Mouse (Mus musculus) embryonic facial prominence, embryonic 14.5 days (tissue): ENCODE data around the gene Rarres1. TPM values are rescaled to one million over a fixed set of nuclear protein-coding genes. Genes with fewer than 3 reads are reported as not detected.

Experiments used
- ATAC-seq: fragments of 200-750 bp; cut with Nextera tagmentation; 2 replicates; pipeline ENCODE4 v1.8.0; 2017; ENCODE audit warnings: low read depth, moderate number of reproducible peaks, moderate TSS enrichment
- DNase-seq: peaks from one replicate; pipeline ENCODE4 v3.0.0-alpha.2; 2015; ENCODE audit warnings: low spot score
- H3K27ac ChIP-seq: fragments of 300-500 bp; sonication (generic); replicated peaks from 2 replicates; pipeline ENCODE4 v1.5.1; 2014; ENCODE audit warnings: low read depth, mild to moderate bottlenecking, low read length, moderate library complexity
- H3K27me3 ChIP-seq: fragments of 300-500 bp; sonication (generic); replicated peaks from 2 replicates; pipeline ENCODE4 v1.6.1; 2014; ENCODE audit warnings: low read length; ENCODE audit not compliant: control insufficient read depth, insufficient read depth
- H3K36me3 ChIP-seq: fragments of 300-500 bp; sonication (generic); 2 replicates; pipeline ENCODE4 v1.6.1; 2014; ENCODE audit warnings: low read length, mixed read lengths; ENCODE audit not compliant: control insufficient read depth, insufficient read depth
- H3K4me1 ChIP-seq: fragments of 300-500 bp; sonication (generic); 2 replicates; pipeline ENCODE4 v1.6.1; 2014; ENCODE audit warnings: antibody characterized with exemption, low read length; ENCODE audit not compliant: control insufficient read depth, insufficient read depth
- H3K4me2 ChIP-seq: fragments of 300-500 bp; sonication (generic); 2 replicates; pipeline ENCODE4 v1.6.1; 2014; ENCODE audit warnings: low read depth, mild to moderate bottlenecking, low read length, moderate library complexity, mixed read lengths
- H3K4me3 ChIP-seq: fragments of 300-500 bp; sonication (generic); 2 replicates; pipeline ENCODE4 v1.5.1; 2014; ENCODE audit warnings: low read depth, mild to moderate bottlenecking, low read length
- H3K9ac ChIP-seq: fragments of 300-500 bp; sonication (generic); 2 replicates; pipeline ENCODE4 v1.6.1; 2014; ENCODE audit warnings: low read depth, mild to moderate bottlenecking, low read length, moderate library complexity, mixed read lengths
- H3K9me3 ChIP-seq: fragments of 300-500 bp; sonication (generic); 2 replicates; pipeline ENCODE4 v1.6.1; 2016; ENCODE audit warnings: low read length; ENCODE audit not compliant: control insufficient read depth
- WGBS: fragments of 180-500 bp; shearing (Covaris S2); extraction: QIAGEN DNeasy Blood & Tissue Kit; methylation state at CpG from one replicate; pipeline ENCODE4 v1.1.7; 2014; 5-methylcytosine and 5-hydroxymethylcytosine counted together
- polyA plus RNA-seq: library from polyadenylated mRNA; unstranded; fragments of >200 nt; fragmentation: Nextera tagmentation; extraction: Ambion mirVana; gene quantifications from 2 replicates; pipeline ENCODE4 v1.2.1, GENCODE M21; 2014

The Rarres1 gene
- polyA plus RNA-seq, 1 experiment from 2014 or later, result 5.6 TPM

DNA sequence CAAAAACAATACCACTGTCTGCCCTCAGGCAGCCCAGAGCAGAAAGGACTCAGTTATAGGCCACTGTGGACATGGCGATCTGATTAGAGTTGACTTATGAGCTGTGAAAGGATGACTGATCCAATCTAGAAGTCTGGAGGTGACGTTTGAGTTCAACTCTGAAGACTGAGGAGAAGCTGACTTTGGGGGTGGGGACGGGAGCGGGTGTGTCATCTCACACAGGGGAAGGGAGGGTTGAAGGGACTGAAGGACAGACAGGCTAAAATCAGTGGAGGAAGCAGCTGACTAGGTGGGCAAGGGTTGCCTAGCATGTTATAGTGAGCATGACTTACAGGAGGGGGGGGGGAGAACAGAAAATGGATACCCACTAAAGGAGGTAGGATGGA lies 15.9 kb downstream of the Rarres1 start:
- Histone ChIP-seq H3K36me3 (no peaks in the 10 kb centered on the region), H3K4me3 (no peak overlapping the region), H3K27me3 (no peaks in the 10 kb centered on the region), H3K4me1 (no peaks in the 10 kb centered on the region), H3K27ac (no peak overlapping the region), H3K9ac (no peak overlapping the region), H3K4me2 (no peak overlapping the region), H3K9me3 (no peaks in the 10 kb centered on the region)
- 92% methylated on average over 4 of the region's 4 CpGs for WGBS
- DNase-seq (no peak), ATAC-seq (no peak)

DNA sequence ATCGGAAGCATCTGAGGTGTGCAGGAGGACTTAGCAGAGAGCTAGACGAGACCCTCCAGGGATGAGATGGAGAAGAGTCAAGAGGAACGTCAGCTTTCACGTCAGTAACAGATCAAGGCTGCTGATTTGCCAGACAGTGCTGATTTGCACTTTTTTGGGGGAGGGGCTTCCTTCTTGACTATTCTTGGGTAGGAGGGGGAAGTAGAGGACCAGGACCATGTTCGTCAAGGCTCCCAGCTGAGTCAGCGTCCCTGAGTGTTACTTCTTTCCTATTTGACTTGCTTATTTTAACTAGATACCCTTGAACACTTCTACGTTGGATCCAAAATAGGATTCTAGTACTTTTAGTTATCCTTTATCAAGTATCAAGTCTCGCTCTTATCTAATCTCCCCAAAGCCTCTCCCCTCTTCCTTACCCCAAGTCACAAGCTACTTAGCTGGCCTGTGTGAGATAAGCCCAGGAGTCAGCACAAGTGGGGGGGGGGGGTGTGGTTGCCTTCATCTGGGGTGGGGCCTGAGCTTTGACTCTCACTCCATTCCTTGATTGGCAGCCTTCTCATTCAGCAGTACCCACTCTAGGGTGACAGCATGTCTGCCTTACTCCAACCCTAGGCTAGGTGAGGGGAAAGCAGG lies 16.4 kb downstream of the Rarres1 start:
- Histone ChIP-seq H3K9me3 (no peaks in the 10 kb centered on the region), H3K27me3 (no peaks in the 10 kb centered on the region), H3K4me2 (no peak overlapping the region), H3K9ac (no peak overlapping the region), H3K4me3 (no peak overlapping the region), H3K4me1 (no peaks in the 10 kb centered on the region), H3K27ac (no peak overlapping the region), H3K36me3 (no peaks in the 10 kb centered on the region)
- DNase-seq (no peak), ATAC-seq (no peak)
- 84% methylated on average over 8 of the region's 8 CpGs for WGBS

DNA sequence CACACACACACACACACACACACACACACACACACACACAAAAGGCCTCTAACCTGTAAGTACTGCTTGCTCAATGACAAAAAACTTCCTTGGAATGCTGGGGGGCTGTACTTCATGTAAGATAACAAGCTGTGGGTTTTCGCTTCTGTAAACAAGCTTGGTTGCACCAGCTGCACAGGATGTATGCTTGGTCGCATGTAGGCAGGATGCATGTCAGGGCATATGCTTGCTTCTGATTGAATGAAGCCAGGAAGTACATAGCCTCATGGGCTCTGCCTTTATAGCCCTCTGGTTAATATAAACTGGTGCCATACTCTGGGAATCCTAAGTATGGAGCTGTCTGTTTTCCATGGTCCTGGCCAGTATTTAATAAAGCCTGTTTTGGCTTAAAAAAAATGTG lies 17.3 kb downstream of the Rarres1 start:
- DNase-seq (no peak), ATAC-seq (no peak)
- Histone ChIP-seq H3K27ac (no peak overlapping the region), H3K4me2 (no peak overlapping the region), H3K36me3 (no peaks in the 10 kb centered on the region), H3K4me3 (no peak overlapping the region), H3K27me3 (no peaks in the 10 kb centered on the region), H3K4me1 (no peaks in the 10 kb centered on the region), H3K9ac (no peak overlapping the region), H3K9me3 (no peaks in the 10 kb centered on the region)
- 75% methylated on average over 2 of the region's 2 CpGs for WGBS

DNA sequence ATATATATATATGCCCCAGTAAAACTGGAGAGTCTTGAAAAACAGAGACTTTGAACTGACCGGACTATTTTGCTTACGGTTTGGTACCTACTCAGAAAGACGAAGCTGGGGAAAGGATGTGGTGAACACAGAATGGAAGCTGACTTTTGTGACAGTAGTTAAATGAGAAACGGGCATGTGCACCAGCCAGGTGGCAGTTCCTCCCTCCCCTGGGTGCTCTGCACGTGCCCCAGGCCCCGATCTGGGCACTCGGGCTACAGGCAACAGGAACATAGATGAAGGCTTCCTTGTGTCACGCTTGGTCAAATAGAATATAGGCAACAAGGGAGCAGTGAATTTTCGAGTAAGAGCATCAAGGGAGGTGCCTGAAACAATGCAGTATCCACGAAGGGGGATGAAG lies 19.0 kb downstream of the Rarres1 start:
- H3K27me3 ChIP-seq, result no peaks in the 10 kb centered on the region
- no peak overlapping the region for H3K4me3 ChIP-seq
- WGBS, result 82% methylated on average over 10 of the region's 10 CpGs
- no peak overlapping the region for H3K27ac ChIP-seq
- no peak overlapping the region for H3K9ac ChIP-seq
- no peaks in the 10 kb centered on the region for H3K9me3 ChIP-seq
- ATAC-seq, result no peak
- H3K36me3 ChIP-seq, result no peaks in the 10 kb centered on the region
- no peak for DNase-seq
- no peaks in the 10 kb centered on the region for H3K4me1 ChIP-seq
- no peak overlapping the region for H3K4me2 ChIP-seq

DNA sequence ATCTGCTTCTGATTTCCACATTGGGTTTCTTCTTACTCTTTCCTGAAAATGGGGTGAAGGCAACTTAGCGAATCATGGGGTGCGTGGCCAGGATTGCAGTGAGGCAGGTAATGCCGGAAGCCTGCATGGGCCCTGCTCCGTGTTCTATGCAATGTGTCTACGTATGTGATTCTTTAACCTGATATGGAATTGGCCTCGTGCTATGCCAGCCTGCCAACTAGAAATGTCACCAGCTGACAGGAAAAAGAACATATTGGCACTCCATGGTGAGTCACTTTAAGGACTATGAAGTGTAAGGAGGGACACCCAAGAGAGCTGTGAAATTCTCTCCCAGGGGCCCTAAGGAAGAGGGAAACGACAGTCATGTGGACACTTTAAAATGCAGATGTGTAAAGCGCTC lies 22.2 kb downstream of the Rarres1 start:
- no peak overlapping the region for H3K4me3 ChIP-seq
- no peaks in the 10 kb centered on the region for H3K36me3 ChIP-seq
- H3K9me3 ChIP-seq, result no peaks in the 10 kb centered on the region
- ATAC-seq (no peak), DNase-seq (no peak)
- no peak overlapping the region for H3K9ac ChIP-seq
- H3K27me3 ChIP-seq, result no peaks in the 10 kb centered on the region
- H3K4me2 ChIP-seq, result no peak overlapping the region
- H3K27ac ChIP-seq, result no peak overlapping the region
- no peaks in the 10 kb centered on the region for H3K4me1 ChIP-seq
- WGBS, result 79% methylated on average over 8 of the region's 8 CpGs

DNA sequence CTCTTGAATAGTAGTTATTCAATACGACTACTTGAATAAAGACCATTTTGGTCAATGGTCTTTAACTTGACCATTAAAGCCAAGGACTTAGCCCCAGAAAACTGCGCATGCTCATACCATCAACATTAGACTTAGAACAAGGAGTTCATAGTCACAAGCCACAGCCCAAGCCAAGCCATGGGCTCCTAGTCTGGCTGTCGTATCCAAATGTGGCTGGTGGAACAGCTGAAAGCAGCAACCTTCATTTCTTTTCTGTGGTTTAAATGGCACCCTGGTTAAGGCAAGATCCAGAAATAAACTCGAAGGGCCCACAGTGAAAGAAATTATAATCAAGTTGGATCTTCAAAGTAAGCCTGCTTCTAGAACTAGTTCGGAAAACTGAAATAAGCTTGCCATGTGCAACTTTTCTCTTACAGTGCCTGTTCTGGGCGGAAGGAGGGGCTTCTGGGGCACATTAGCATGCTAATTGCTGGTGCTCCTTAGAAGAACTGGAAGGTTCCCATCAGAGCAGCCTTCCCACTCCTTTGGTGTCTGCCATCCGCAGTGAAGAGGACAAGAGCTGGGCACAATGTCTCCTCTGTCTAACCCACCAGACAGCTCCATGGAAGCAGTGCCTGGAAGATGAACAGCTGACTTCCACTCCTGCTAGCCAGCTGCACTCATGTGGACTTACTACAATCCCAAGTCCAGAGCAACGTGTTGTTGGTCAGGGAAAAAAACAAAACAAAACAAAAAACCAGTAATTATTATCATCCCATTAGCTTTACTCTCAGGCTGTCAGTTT lies 23.0 kb downstream of the Rarres1 start:
- Histone ChIP-seq H3K4me2 (no peak overlapping the region), H3K4me1 (no peaks in the 10 kb centered on the region), H3K27ac (no peak overlapping the region), H3K27me3 (no peaks in the 10 kb centered on the region), H3K9me3 (no peaks in the 10 kb centered on the region), H3K9ac (no peak overlapping the region), H3K4me3 (no peak overlapping the region), H3K36me3 (no peaks in the 10 kb centered on the region)
- ATAC-seq (no peak), DNase-seq (no peak)
- WGBS, result 80% methylated on average over 8 of the region's 8 CpGs

DNA sequence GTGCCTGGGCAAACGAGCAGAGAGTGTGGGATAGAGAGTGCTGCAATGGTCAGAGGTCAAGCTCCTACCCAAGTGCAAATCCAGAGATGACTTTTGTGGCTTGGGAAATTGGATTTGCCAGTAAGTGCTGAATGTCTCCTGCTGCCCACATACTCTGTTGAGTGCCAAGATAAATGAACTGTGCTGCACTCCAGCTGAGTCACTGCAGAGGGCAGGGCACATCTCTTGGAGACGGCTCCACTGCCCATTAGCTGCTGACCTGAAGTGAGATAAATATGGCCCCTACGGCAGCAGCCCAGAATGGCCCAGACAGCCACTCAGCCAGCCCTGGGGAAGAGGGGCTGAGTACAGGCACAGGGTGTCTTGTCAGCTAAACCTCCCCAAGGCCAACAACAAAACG lies 25.2 kb downstream of the Rarres1 start:
- no peak overlapping the region for H3K27ac ChIP-seq
- no peak overlapping the region for H3K4me2 ChIP-seq
- ATAC-seq (no peak), DNase-seq (no peak)
- no peaks in the 10 kb centered on the region for H3K27me3 ChIP-seq
- H3K4me1 ChIP-seq, result no peaks in the 10 kb centered on the region
- H3K9ac ChIP-seq, result no peak overlapping the region
- no peak overlapping the region for H3K4me3 ChIP-seq
- no peaks in the 10 kb centered on the region for H3K9me3 ChIP-seq
- 61% methylated on average over 4 of the region's 4 CpGs for WGBS
- H3K36me3 ChIP-seq, result no peaks in the 10 kb centered on the region

DNA sequence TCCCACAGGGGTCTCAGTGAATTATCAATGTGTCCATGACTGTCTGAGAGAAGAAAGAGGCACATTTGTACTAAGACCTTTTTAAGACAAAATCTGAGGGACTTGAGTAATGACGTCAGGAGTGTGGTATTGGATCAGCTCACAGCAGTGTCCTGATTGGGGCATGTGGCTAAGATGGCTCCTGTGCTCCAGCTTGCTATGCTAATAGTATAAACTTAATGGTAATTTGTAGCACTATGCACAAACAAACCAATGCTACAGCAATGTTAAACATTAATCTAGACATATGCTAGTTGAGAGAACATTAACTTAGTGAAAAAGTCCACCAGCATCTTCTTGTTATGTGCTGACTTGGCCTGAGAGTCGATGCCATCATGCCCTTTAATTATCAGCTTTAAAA lies 30.1 kb downstream of the Rarres1 start:
- Histone ChIP-seq H3K27ac (no peak overlapping the region), H3K36me3 (no peaks in the 10 kb centered on the region), H3K27me3 (no peaks in the 10 kb centered on the region), H3K4me2 (no peak overlapping the region), H3K4me1 (no peaks in the 10 kb centered on the region), H3K9ac (no peak overlapping the region), H3K9me3 (no peaks in the 10 kb centered on the region), H3K4me3 (no peak overlapping the region)
- ATAC-seq (no peak), DNase-seq (no peak)
- WGBS, result 82% methylated on average over 2 of the region's 2 CpGs

DNA sequence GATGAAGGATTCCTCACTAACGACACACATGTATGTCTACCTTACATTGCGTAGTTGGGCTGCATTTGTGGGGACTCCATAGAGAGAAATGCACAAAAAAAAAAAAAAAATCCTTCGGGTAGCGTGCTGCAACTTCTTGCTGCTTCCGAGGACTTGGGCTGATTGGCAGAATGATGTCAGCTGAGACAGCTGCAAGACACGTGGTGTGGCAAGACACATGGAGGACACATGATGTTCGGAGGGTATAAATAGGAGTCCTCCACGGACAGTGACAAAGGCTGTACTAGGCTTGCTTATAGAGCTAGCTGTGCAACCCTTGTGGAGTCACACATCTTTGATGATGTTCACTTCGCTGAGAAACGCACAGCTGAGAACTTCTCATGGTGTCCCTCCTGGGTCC lies 32.9 kb downstream of the Rarres1 start:
- no peak overlapping the region for H3K4me3 ChIP-seq
- H3K36me3 ChIP-seq, result peaks cover 4% of the 10 kb centered on the region; the same call in 1 of the 2 replicates
- H3K9ac ChIP-seq, result no peak overlapping the region
- no peak for DNase-seq
- no peak overlapping the region for H3K4me2 ChIP-seq
- H3K4me1 ChIP-seq, result no peaks in the 10 kb centered on the region
- H3K27me3 ChIP-seq, result no peaks in the 10 kb centered on the region
- no peaks in the 10 kb centered on the region for H3K9me3 ChIP-seq
- no peak overlapping the region for H3K27ac ChIP-seq
- 84% methylated on average over 10 of the region's 10 CpGs for WGBS
- no peak for ATAC-seq
